Mouse (Mus musculus): ENCODE measurements around the gene Parva. TPM values are rescaled to one million over a fixed set of nuclear protein-coding genes. Genes with fewer than 3 reads are reported as not detected.

Gene Parva
- polyA plus RNA-seq, 1 experiment from 2014 or later = 70.0 TPM

GRCm38 (mm10) chr7:112444152-112444984, 17.1 kb downstream of the Parva start:
- Histone ChIP-seq H3K9me3 (ENCODE audit: low read length) (no peaks in the 10 kb centered on the region), H3K9ac (replicated peaks; ENCODE audit: low read depth) (no peak overlapping the region), H3K27me3 (replicated peaks; ENCODE audit: insufficient read depth, low read length) (no peaks in the 10 kb centered on the region), H3K27ac (ENCODE audit: low read length) (peak overlapping the region; percentile 40), H3K4me1 (ENCODE audit: insufficient read depth, low read depth, low read length) (peaks cover 10% of the 10 kb centered on the region), H3K4me3 (ENCODE audit: low read depth, low read length) (no peak overlapping the region), H3K36me3 (ENCODE audit: insufficient read depth, low read length) (no peaks in the 10 kb centered on the region), H3K4me2 (replicated peaks; ENCODE audit: low read depth, low read length) (0 out of 2 replicates have a peak overlapping the region, but pooled peaks have one; percentile 19)
- ATAC-seq = peak; percentile 90
- TF ChIP-seq EP300 (IDR thresholded peaks at IDR 0.05) (no peak; the same call in 1 of the 2 replicates), CTCF (IDR thresholded peaks at IDR 0.05) (0 out of 2 replicates have a peak, but pooled peaks have one; percentile 16)
- 26% methylated on average over 12 of the region's 12 CpGs for WGBS
- DNase-seq (ENCODE audit: low spot score) = peak; percentile 80

- no peak for DNase-seq (ENCODE audit: low spot score)
- Histone ChIP-seq H3K27me3 (replicated peaks; ENCODE audit: insufficient read depth, low read length) (no peaks in the 10 kb centered on the region), H3K9me3 (ENCODE audit: low read length) (no peaks in the 10 kb centered on the region), H3K36me3 (ENCODE audit: insufficient read depth, low read length) (no peaks in the 10 kb centered on the region), H3K4me1 (ENCODE audit: insufficient read depth, low read depth, low read length) (peaks cover 10% of the 10 kb centered on the region), H3K27ac (ENCODE audit: low read length) (peak overlapping the region; percentile 40), H3K4me3 (ENCODE audit: low read depth, low read length) (no peak overlapping the region), H3K4me2 (replicated peaks; ENCODE audit: low read depth, low read length) (0 out of 2 replicates have a peak overlapping the region, but pooled peaks have one; percentile 19), H3K9ac (replicated peaks; ENCODE audit: low read depth) (no peak overlapping the region)
- TF ChIP-seq CTCF (IDR thresholded peaks at IDR 0.05) = no peak
- TF ChIP-seq EP300 (IDR thresholded peaks at IDR 0.05) = no peak
- ATAC-seq = no peak
- 39% methylated on average over 9 of the region's 9 CpGs for WGBS
Measured at GRCm38 (mm10) chr7:112444985-112445367, 17.7 kb downstream of the Parva start.

GRCm38 (mm10) chr7:112446498-112446897, 19.2 kb downstream of the Parva start:
- peaks cover 10% of the 10 kb centered on the region for H3K4me1 ChIP-seq (ENCODE audit: insufficient read depth, low read depth, low read length)
- H3K4me3 ChIP-seq (ENCODE audit: low read depth, low read length) = no peak overlapping the region
- WGBS = 89% methylated on average over 4 of the region's 4 CpGs
- DNase-seq (ENCODE audit: low spot score) (no peak), ATAC-seq (no peak)
- no peak overlapping the region for H3K27ac ChIP-seq (ENCODE audit: low read length)
- no peak overlapping the region for H3K4me2 ChIP-seq (replicated peaks; ENCODE audit: low read depth, low read length)
- H3K9ac ChIP-seq (replicated peaks; ENCODE audit: low read depth) = no peak overlapping the region
- H3K27me3 ChIP-seq (replicated peaks; ENCODE audit: insufficient read depth, low read length) = no peaks in the 10 kb centered on the region
- H3K9me3 ChIP-seq (ENCODE audit: low read length) = no peaks in the 10 kb centered on the region
- TF ChIP-seq EP300 (IDR thresholded peaks at IDR 0.05) (no peak), CTCF (IDR thresholded peaks at IDR 0.05) (no peak)
- H3K36me3 ChIP-seq (ENCODE audit: insufficient read depth, low read length) = no peaks in the 10 kb centered on the region

- TF ChIP-seq EP300 (IDR thresholded peaks at IDR 0.05) (no peak), CTCF (IDR thresholded peaks at IDR 0.05) (no peak)
- no peak overlapping the region for H3K4me3 ChIP-seq (ENCODE audit: low read depth, low read length)
- H3K9me3 ChIP-seq (ENCODE audit: low read length) = no peaks in the 10 kb centered on the region
- DNase-seq (ENCODE audit: low spot score) (no peak), ATAC-seq (no peak)
- H3K4me1 ChIP-seq (ENCODE audit: insufficient read depth, low read depth, low read length) = peaks cover 4% of the 10 kb centered on the region; the same call in 1 of the 2 replicates
- no peaks in the 10 kb centered on the region for H3K36me3 ChIP-seq (ENCODE audit: insufficient read depth, low read length)
- H3K27ac ChIP-seq (ENCODE audit: low read length) = no peak overlapping the region
- H3K27me3 ChIP-seq (replicated peaks; ENCODE audit: insufficient read depth, low read length) = no peaks in the 10 kb centered on the region
- no peak overlapping the region for H3K9ac ChIP-seq (replicated peaks; ENCODE audit: low read depth)
- 88% methylated on average over 8 of the region's 8 CpGs for WGBS
- H3K4me2 ChIP-seq (replicated peaks; ENCODE audit: low read depth, low read length) = no peak overlapping the region
Measured at GRCm38 (mm10) chr7:112449954-112450700, 22.8 kb downstream of the Parva start.

- peaks cover 14% of the 10 kb centered on the region; the same call in 1 of the 2 replicates for H3K4me1 ChIP-seq (ENCODE audit: insufficient read depth, low read depth, low read length)
- no peak overlapping the region for H3K4me3 ChIP-seq (ENCODE audit: low read depth, low read length)
- no peak overlapping the region for H3K4me2 ChIP-seq (replicated peaks; ENCODE audit: low read depth, low read length)
- H3K27me3 ChIP-seq (replicated peaks; ENCODE audit: insufficient read depth, low read length) = no peaks in the 10 kb centered on the region
- TF ChIP-seq CTCF (IDR thresholded peaks at IDR 0.05) (no peak), EP300 (IDR thresholded peaks at IDR 0.05) (no peak)
- no peaks in the 10 kb centered on the region for H3K36me3 ChIP-seq (ENCODE audit: insufficient read depth, low read length)
- no peak for ATAC-seq
- no peak overlapping the region for H3K9ac ChIP-seq (replicated peaks; ENCODE audit: low read depth)
- DNase-seq (ENCODE audit: low spot score) = no peak
- 40% methylated on average over 5 of the region's 5 CpGs for WGBS
- H3K9me3 ChIP-seq (ENCODE audit: low read length) = no peaks in the 10 kb centered on the region
- no peak overlapping the region for H3K27ac ChIP-seq (ENCODE audit: low read length)
Measured at GRCm38 (mm10) chr7:112452471-112452870, 25.2 kb downstream of the Parva start.

- WGBS = 24% methylated on average over 3 of the region's 3 CpGs
- no peak for TF ChIP-seq CTCF (IDR thresholded peaks at IDR 0.05)
- no peak for TF ChIP-seq EP300 (IDR thresholded peaks at IDR 0.05)
- Histone ChIP-seq H3K9me3 (ENCODE audit: low read length) (no peaks in the 10 kb centered on the region), H3K36me3 (ENCODE audit: insufficient read depth, low read length) (no peaks in the 10 kb centered on the region), H3K27ac (ENCODE audit: low read length) (peak overlapping the region; percentile 68), H3K9ac (replicated peaks; ENCODE audit: low read depth) (no peak overlapping the region), H3K27me3 (replicated peaks; ENCODE audit: insufficient read depth, low read length) (no peaks in the 10 kb centered on the region), H3K4me1 (ENCODE audit: insufficient read depth, low read depth, low read length) (peaks cover 18% of the 10 kb centered on the region; the same call in 1 of the 2 replicates), H3K4me2 (replicated peaks; ENCODE audit: low read depth, low read length) (no peak overlapping the region), H3K4me3 (ENCODE audit: low read depth, low read length) (no peak overlapping the region)
- DNase-seq (ENCODE audit: low spot score) (peak; percentile 76), ATAC-seq (peak; percentile 83)
Measured at GRCm38 (mm10) chr7:112453805-112454214, 26.5 kb downstream of the Parva start.
